ENCODE assay signal across 24 mouse cellular contexts in genomic region chr15:99907514-99907913, GRCm38 (mm10). TPM values are rescaled to one million over a fixed set of nuclear protein-coding genes. Genes with fewer than 3 reads are reported as not detected.
DNase-seq lines count a peak whose midpoint lies in the region; ATAC-seq and TF ChIP-seq lines count a peak whose summit lies in the region.
"Had no signal": no experiment of that assay in that cellular context is flagged by ENCODE, and none has a peak within 500 bp of the region (broad histone marks: within the 10 kb centered on the region; RNA-seq: fewer than 3 reads in every experiment).

No protein-coding gene starts in this region.

- ATAC-seq in liver, embryonic 12.5 days, result no peak
- ATAC-seq in lung, postnatal 0 days, result no peak
- ATAC-seq in megakaryocyte progenitor cell, adult 5-6 weeks (replicated peaks; ENCODE audit: poor library complexity), result peak; percentile 77
- no peak for ATAC-seq in kidney, embryonic 15.5 days (replicated peaks; ENCODE audit: low FRiP score)
- ATAC-seq in intestine, embryonic 15.5 days, result no peak
- ATAC-seq: forebrain, embryonic 13.5 days; forebrain, postnatal 0 days had no signal

- TF ChIP-seq EP300 in lung, postnatal 0 days (IDR thresholded peaks at IDR 0.05), result no peak

- WGBS in liver, adult 2 months, result 23% methylated on average over 1 of the region's 1 CpGs
- 27% methylated on average over 1 of the region's 1 CpGs for WGBS in liver, embryonic 12.5 days (ENCODE audit: insufficient replicate concordance)
- WGBS in lung, postnatal 0 days, result 47% methylated on average over 1 of the region's 1 CpGs
- 55% methylated on average over 1 of the region's 1 CpGs for WGBS in kidney, embryonic 15.5 days
- 59% methylated on average over 1 of the region's 1 CpGs for WGBS in intestine, embryonic 15.5 days

- TF ChIP-seq POLR2A in liver, adult 2 months (IDR thresholded peaks at IDR 0.05; ENCODE audit: extremely low read depth, insufficient read depth, low read length), result no peak

- H3K4me3 ChIP-seq in liver, adult 2 months (ENCODE audit: insufficient read depth, low read depth, low read length), result no peak overlapping the region
- H3K4me3 ChIP-seq in liver, embryonic 12.5 days, result no peak overlapping the region
- H3K4me3 ChIP-seq in lung, postnatal 0 days (ENCODE audit: low read depth, low read length), result no peak overlapping the region
- H3K4me3 ChIP-seq in kidney, embryonic 15.5 days (replicated peaks), result no peak overlapping the region
- no peak overlapping the region for H3K4me3 ChIP-seq in intestine, embryonic 15.5 days (replicated peaks)
- H3K4me3 ChIP-seq: embryonic facial prominence, embryonic 10.5 days; forebrain, embryonic 13.5 days; heart, embryonic 10.5 days; hindbrain, embryonic 12.5 days had no signal

- H3K36me3 ChIP-seq in liver, adult 2 months (ENCODE audit: control insufficient read depth, insufficient read depth, low read length), result no peaks in the 10 kb centered on the region
- no peaks in the 10 kb centered on the region for H3K36me3 ChIP-seq in liver, embryonic 12.5 days
- no peaks in the 10 kb centered on the region for H3K36me3 ChIP-seq in lung, postnatal 0 days (ENCODE audit: insufficient read depth, low read length)
- H3K36me3 ChIP-seq in kidney, embryonic 15.5 days, result no peaks in the 10 kb centered on the region
- H3K36me3 ChIP-seq in intestine, embryonic 15.5 days, result no peaks in the 10 kb centered on the region
- H3K36me3 ChIP-seq: embryonic facial prominence, embryonic 10.5 days; heart, embryonic 10.5 days; hindbrain, embryonic 12.5 days had no signal

- H3K27ac ChIP-seq in liver, adult 2 months (replicated peaks; ENCODE audit: insufficient read depth, low read depth, low read length), result peak overlapping the region; percentile 16
- no peak overlapping the region for H3K27ac ChIP-seq in liver, embryonic 12.5 days
- no peak overlapping the region for H3K27ac ChIP-seq in lung, postnatal 0 days (ENCODE audit: low read length)
- H3K27ac ChIP-seq in kidney, embryonic 15.5 days, result no peak overlapping the region
- no peak overlapping the region for H3K27ac ChIP-seq in intestine, embryonic 15.5 days
- H3K27ac ChIP-seq: embryonic facial prominence, embryonic 10.5 days; forebrain, embryonic 13.5 days; heart, embryonic 10.5 days; hindbrain, embryonic 12.5 days had no signal

- no peaks in the 10 kb centered on the region for H3K9me3 ChIP-seq in liver, embryonic 12.5 days (replicated peaks)
- no peaks in the 10 kb centered on the region for H3K9me3 ChIP-seq in lung, postnatal 0 days (ENCODE audit: low read length)
- H3K9me3 ChIP-seq in kidney, embryonic 15.5 days (replicated peaks), result no peaks in the 10 kb centered on the region
- H3K9me3 ChIP-seq in intestine, embryonic 15.5 days, result no peaks in the 10 kb centered on the region
- H3K9me3 ChIP-seq: embryonic facial prominence, embryonic 10.5 days; forebrain, embryonic 13.5 days; heart, embryonic 10.5 days; hindbrain, embryonic 12.5 days had no signal

- no peaks in the 10 kb centered on the region for H3K27me3 ChIP-seq in liver, adult 2 months (ENCODE audit: control insufficient read depth, insufficient read depth, low read length)
- no peaks in the 10 kb centered on the region for H3K27me3 ChIP-seq in liver, embryonic 12.5 days (replicated peaks)
- H3K27me3 ChIP-seq in lung, postnatal 0 days (replicated peaks; ENCODE audit: insufficient read depth, low read length), result no peaks in the 10 kb centered on the region
- H3K27me3 ChIP-seq in kidney, embryonic 15.5 days, result no peaks in the 10 kb centered on the region
- no peaks in the 10 kb centered on the region for H3K27me3 ChIP-seq in intestine, embryonic 15.5 days (replicated peaks)
- H3K27me3 ChIP-seq: forebrain, embryonic 13.5 days; hindbrain, embryonic 12.5 days had no signal

- no peak for DNase-seq in liver, adult 2 months (ENCODE audit: extremely low read depth, low read depth, low spot score)
- peak; percentile 29 for DNase-seq in lung, postnatal 36 days
- DNase-seq in lung, postnatal 0 days (ENCODE audit: low spot score), result no peak
- DNase-seq: adrenal gland, postnatal 10 days; cerebellum, adult 11-12 months; cerebellum, adult 9-11 months; cerebellum, postnatal 36 days; forebrain, postnatal 0 days; gastrocnemius, postnatal 25 days; heart, adult 18-20 months; heart, postnatal 10 days; heart, postnatal 4 days had no signal

- no peak overlapping the region for H3K4me2 ChIP-seq in liver, embryonic 12.5 days
- H3K4me2 ChIP-seq in lung, postnatal 0 days (replicated peaks; ENCODE audit: low read depth, low read length), result no peak overlapping the region
- no peak overlapping the region for H3K4me2 ChIP-seq in kidney, embryonic 15.5 days
- H3K4me2 ChIP-seq in intestine, embryonic 15.5 days (replicated peaks), result no peak overlapping the region
- H3K4me2 ChIP-seq: forebrain, embryonic 13.5 days; hindbrain, embryonic 12.5 days had no signal

- no peak for TF ChIP-seq CTCF in liver, adult 2 months (IDR thresholded peaks at IDR 0.05; ENCODE audit: low read depth, low read length)
- no peak for TF ChIP-seq CTCF in lung, postnatal 0 days (IDR thresholded peaks at IDR 0.05)

- peaks cover 18% of the 10 kb centered on the region for H3K4me1 ChIP-seq in liver, adult 2 months (ENCODE audit: control insufficient read depth, insufficient read depth, low read length)
- no peaks in the 10 kb centered on the region; the same call in 1 of the 2 replicates for H3K4me1 ChIP-seq in liver, embryonic 12.5 days
- no peaks in the 10 kb centered on the region for H3K4me1 ChIP-seq in lung, postnatal 0 days (ENCODE audit: insufficient read depth, low read depth, low read length)
- peaks cover 7% of the 10 kb centered on the region; the same call in 1 of the 2 replicates for H3K4me1 ChIP-seq in kidney, embryonic 15.5 days
- H3K4me1 ChIP-seq in intestine, embryonic 15.5 days (replicated peaks), result 0 out of 2 replicates have a peak, but pooled peaks cover 3% of the 10 kb centered on the region
- H3K4me1 ChIP-seq: forebrain, embryonic 13.5 days; heart, embryonic 10.5 days; hindbrain, embryonic 12.5 days had no signal

- peaks cover 4% of the 10 kb centered on the region; the same call in 1 of the 2 replicates for H3K79me2 ChIP-seq in liver, adult 2 months (ENCODE audit: control insufficient read depth, insufficient read depth, low read length)

- H3K9ac ChIP-seq in liver, adult 2 months (ENCODE audit: low read depth, low read length), result no peak overlapping the region
- no peak overlapping the region for H3K9ac ChIP-seq in liver, embryonic 12.5 days
- H3K9ac ChIP-seq in lung, postnatal 0 days (replicated peaks; ENCODE audit: low read depth), result no peak overlapping the region
- H3K9ac ChIP-seq in kidney, embryonic 15.5 days, result no peak overlapping the region
- no peak overlapping the region for H3K9ac ChIP-seq in intestine, embryonic 15.5 days
- H3K9ac ChIP-seq: forebrain, embryonic 13.5 days; forebrain, postnatal 0 days; hindbrain, embryonic 12.5 days had no signal

RNA-seq across cellular contexts. Expression of gene Lima1, which starts 32.3 kb away (rescaled TPM):
- 28.9 and 32.7 TPM in 2 replicates for total RNA-seq in liver, adult 2 months (2014; rRNA removed)
- 11.2 and 16.0 TPM in 2 replicates for polyA plus RNA-seq in liver, adult 2 months (2012; rRNA removed)
- polyA plus RNA-seq in liver, embryonic 12.5 days (2016; fragmentation: Nextera tagmentation; extraction: Ambion mirVana), result 10.6 and 11.0 TPM in 2 replicates
- 28.6 and 38.5 TPM in 2 replicates for polyA plus RNA-seq in lung, postnatal 0 days (2015; fragmentation: Nextera tagmentation; extraction: Ambion mirVana)
- 4.8 and 5.0 TPM in 2 replicates for total RNA-seq in megakaryocyte progenitor cell, adult 5-6 weeks (2015)
- total RNA-seq in megakaryocyte progenitor cell, adult 5-6 weeks (2017), result 4.2 and 4.8 TPM in 2 replicates
- 51.5 and 55.2 TPM in 2 replicates for polyA plus RNA-seq in kidney, embryonic 15.5 days (2015; fragmentation: Nextera tagmentation; extraction: Ambion mirVana)
- 86.5 and 96.4 TPM in 2 replicates for polyA plus RNA-seq in intestine, embryonic 15.5 days (2015; fragmentation: Nextera tagmentation; extraction: Ambion mirVana)

RNA-seq across cellular contexts. Expression of gene Fam186a, which starts 59.3 kb away (rescaled TPM):
- total RNA-seq in liver, adult 2 months (2014; rRNA removed), result not detected in 2 replicates
- polyA plus RNA-seq in liver, adult 2 months (2012; rRNA removed), result not detected in 2 replicates
- polyA plus RNA-seq in liver, embryonic 12.5 days (2016; fragmentation: Nextera tagmentation; extraction: Ambion mirVana), result not detected in 2 replicates
- 0.01 and 0.04 TPM in 2 replicates for polyA plus RNA-seq in lung, postnatal 0 days (2015; fragmentation: Nextera tagmentation; extraction: Ambion mirVana)
- total RNA-seq in megakaryocyte progenitor cell, adult 5-6 weeks (2015), result not detected in 2 replicates
- total RNA-seq in megakaryocyte progenitor cell, adult 5-6 weeks (2017), result not detected in 2 replicates
- polyA plus RNA-seq in kidney, embryonic 15.5 days (2015; fragmentation: Nextera tagmentation; extraction: Ambion mirVana), result not detected in 2 replicates
- polyA plus RNA-seq in intestine, embryonic 15.5 days (2015; fragmentation: Nextera tagmentation; extraction: Ambion mirVana), result not detected in 2 replicates
- total RNA-seq: forebrain, postnatal 0 days; heart, postnatal 10 days; MEL had no signal
- polyA plus RNA-seq: C2C12; embryonic facial prominence, embryonic 10.5 days; embryonic facial prominence, embryonic 14.5 days; forebrain, embryonic 13.5 days; forebrain, postnatal 0 days; heart, embryonic 14.5 days; hindbrain, embryonic 12.5 days had no signal
